Mouse (Mus musculus): Measurements from ENCODE around the gene Syt9.

The Syt9 gene

DNA sequence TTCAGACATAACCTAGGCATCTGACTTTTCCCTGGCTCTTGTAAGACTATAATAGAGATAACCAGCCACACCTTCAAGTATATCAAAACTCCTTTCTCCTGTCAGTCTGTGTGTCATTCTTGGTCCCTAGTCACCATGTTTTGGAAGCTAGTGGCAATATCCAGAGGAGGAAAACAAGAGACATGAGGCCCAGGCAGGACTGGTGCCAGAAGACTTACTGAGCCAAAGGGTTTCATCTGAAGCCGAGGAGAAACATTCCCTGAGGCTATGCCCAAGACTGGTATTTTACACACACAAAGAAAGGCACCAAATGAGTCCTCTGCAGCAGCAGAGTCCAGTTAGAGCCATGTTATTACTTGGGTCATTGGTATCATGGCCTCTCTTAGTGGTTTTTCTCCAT lies 174.5 kb downstream of the Syt9 start:
- DNase-seq (ENCODE audit: low spot score) = peak; percentile 3

DNA sequence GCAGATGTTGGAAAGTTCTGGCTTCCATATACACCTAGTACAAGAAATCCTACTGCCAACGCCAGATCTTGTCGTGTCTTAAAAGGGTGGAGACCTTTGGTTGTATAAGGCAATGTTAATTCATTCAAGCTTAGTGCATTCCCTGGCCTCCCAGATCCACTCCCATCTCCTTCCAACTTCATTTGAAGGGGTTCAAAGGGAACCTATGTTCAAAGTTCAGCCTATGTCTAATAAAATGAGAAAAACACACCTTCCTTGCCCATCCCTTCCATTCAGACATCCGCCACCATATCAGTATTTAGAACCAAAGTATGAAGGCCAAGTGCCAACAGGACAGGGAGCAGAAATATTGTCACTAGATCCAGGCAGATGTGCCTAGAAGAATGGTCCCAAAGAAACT lies 177.3 kb downstream of the Syt9 start:
- DNase-seq (ENCODE audit: low spot score) = no peak

DNA sequence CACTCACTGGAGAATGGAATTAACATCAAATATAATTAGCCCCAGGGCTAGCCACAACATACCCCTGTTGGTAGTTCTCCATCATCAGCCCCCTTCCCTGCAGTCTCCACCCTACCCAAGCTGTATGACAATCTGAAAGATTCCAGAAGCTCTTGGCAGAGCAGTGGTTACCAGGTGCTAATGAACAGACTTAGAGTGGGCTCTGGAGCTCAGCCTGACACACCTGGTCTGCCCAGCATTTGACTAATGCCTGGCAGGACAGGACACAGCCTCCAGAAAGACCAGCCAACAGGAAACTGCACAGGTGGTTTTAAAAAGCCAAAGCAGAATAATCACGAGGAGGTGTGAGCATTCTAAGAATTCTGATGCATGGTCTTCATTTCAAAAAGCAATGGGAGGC lies 182.9 kb downstream of the Syt9 start:
- DNase-seq (ENCODE audit: low spot score) = no peak

DNA sequence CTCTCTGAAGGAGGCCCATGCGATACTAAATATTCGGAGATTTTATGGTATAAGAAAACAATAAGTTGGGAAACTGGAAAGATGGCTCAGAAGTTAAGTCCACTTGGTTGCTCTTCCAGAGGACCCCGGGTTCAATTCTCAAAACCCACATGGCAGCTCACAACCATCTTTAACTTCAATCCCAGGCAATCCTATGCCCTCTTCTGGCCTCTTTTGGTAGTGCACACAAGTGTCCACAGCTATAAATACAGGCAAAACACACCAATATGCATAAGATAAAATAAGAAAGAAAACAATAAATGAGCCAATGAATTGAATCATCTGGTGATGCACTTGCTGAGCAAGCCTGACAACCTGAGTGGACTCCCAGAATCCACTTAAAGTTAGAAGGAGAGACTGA lies 185.4 kb downstream of the Syt9 start:
- DNase-seq (ENCODE audit: low spot score) = no peak

DNA sequence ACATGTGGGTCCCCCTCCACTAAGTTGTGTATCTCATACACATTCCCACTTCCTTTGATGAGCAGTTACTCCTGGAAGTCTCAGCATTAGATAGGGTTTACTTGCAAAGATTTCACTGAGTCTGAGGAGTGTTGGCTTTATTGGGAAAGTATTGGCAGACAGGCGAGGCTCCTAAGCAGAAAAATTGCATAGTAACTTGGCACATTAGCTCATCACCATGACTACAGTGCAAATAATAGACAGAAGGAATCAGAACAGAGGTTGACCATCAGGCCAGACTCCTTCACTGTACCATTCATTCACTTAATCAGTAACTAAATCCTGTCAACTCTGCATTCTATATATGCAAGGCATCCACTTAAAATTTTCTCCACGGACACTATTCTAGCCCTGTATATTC lies 190.1 kb downstream of the Syt9 start:
- peak; percentile 18 for DNase-seq (ENCODE audit: low spot score)

DNA sequence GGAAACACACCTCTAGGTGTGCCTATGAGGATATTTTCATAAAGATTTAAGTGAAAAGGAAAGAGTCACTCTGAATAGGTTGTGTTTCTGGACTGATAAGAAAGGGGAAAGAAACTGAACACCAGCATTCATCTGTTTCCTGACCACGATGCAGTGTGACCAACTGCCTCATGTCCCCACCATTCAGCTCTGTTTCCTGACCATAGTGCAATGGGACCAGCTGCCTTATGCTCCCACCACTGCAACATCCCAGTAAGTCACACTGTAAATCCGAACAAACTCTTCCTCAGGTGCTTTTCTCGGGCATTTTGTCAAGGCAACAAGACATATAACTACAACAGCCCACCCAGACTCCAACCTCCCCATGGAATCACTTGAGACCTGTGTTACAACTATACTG lies 191.1 kb downstream of the Syt9 start:
- DNase-seq (ENCODE audit: low spot score) = no peak

DNA sequence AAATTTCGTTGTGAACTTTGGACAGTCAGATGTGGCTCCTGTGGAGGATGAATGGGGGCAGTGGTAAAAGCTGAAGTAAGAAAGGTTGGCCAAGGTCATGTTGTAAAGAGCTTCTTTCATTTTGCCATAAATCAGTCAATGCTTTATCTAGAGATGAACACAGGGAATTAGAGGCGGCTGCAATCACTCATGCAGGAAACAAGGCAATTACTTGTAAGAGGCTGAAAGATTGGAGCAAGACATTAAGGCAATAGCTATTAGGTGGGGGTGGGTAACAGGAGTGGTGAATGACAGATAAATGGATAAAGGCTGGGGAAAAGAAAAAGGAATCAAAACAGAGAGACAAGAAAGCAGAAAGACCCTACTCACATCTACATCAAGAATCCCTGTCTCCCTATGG lies 193.2 kb downstream of the Syt9 start:
- no peak for DNase-seq (ENCODE audit: low spot score)

DNA sequence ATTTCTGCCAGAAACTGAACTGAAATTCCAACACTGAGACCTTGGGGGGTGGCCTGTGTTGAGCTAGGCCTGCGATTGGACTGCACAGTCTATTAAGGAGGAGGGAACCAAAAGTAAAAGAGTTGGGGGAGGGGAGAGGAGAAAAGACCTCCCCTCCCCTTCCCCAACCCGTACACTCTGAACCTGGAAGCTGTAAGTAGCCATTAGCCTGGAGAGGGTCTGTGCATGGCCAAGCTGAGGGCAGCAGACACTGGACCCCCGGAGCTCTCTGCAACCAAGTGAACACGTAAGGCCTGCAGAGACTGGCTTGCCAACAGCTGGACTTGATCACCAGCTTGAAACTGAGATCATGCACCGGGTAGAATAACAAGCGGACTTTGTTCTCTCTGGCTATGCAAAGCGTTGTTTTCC lies 196.7 kb downstream of the Syt9 start, which contains the start of gene Olfml1:
Gene Olfml1, plus strand, starts transcription at position 186 of the 411 bp plus-strand sequence.
- DNase-seq (ENCODE audit: low spot score) = no peak

DNA sequence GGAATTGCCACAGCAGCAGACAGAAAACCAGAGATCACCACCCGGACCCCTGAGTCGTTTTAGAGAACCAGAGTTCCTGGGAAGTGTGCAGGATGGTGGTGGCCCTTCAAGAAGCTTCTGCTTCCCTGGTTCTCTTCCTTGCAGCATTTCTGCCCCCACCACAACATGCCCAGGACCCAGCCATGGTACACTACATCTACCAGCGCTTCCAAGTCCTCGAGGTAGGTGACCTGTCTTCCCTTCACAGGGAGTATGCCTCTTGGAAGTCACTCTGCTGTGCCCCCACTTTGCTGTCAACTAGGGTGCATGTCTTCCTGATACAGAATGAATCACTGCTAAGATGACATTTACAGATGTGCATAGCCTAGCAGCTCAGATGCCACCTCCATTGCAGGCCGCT lies 197.1 kb downstream of the Syt9 start:
- DNase-seq (ENCODE audit: low spot score) = no peak

DNA sequence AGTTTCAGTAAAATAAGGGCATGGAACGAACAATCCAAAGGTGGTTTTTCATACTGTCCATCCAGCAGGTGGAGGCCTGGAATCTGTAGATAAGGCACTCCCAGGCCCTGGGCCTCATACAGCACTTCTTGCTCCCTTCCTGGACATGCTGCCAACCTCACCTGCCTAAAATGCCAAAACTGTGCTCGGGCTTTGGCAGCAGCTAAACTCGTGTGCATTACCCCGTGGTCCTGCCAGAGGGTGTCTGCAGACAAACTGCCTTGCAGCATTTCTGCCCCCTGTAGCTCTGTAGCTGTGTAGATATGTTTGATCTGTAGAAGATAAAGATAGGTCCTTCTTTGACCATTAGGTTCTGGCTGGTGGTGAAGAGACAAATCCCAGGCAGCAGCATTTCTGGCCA lies 198.4 kb downstream of the Syt9 start:
- DNase-seq (ENCODE audit: low spot score) = no peak

DNA sequence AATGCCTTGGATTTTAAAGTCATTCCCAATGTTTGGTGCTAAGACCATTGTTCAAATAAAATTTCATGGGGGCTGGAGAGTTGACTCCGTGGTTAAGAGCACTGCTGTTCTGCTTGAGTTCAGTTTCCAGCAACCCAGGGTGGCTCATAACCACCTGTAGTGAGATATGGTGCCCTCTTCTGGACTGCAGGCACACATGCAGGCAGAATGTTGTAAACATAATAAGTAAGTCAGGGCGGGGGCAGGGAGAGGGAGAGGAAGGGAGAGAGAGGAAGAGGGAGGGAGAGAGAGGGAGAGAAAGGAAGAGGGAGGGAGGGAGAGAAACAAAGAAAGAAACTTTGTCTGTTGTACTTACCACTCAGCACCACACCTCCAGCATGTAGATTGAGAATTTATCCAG lies 203.3 kb downstream of the Syt9 start:
- no peak for DNase-seq (ENCODE audit: low spot score)

DNA sequence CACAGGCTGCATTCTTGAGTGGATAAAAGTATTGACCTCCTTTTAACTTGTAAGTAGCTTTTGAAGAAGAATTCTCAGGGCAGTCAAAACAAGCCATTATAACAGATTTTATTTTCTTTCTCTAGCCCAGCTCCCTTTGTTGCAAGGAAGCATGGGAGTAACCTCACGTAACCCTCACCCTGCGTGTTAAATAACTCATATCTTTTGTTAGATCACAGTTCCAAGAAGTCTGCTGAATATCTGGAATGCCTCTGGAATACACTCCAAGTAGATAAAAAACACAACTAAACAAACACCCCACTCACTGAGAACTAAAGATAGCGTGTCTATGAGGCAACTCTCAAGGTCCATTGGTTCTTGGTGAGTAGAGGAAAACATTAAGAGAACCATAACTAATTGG lies 203.7 kb downstream of the Syt9 start:
- no peak for DNase-seq (ENCODE audit: low spot score)

DNA sequence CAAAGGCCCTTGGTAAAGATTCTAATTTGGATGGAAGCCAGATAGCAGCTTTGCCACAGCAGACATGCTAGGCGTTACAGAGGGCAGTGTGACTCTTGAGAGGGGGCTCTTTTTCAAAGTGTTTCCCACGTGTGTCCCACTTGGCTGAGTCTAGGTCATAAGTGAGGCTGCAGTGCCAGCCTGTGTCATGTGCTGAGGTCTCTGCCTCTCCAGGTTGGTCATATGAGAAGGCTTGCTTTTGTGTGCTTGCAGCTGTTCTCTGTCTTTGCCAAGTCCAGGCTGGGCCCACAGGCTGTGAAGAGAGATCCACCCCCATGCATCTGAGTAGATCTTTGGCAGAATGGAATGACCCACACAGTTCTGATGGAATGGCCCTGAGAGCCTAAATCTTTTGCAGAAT lies 222.1 kb downstream of the Syt9 start:
- no peak for DNase-seq (ENCODE audit: low spot score)

DNA sequence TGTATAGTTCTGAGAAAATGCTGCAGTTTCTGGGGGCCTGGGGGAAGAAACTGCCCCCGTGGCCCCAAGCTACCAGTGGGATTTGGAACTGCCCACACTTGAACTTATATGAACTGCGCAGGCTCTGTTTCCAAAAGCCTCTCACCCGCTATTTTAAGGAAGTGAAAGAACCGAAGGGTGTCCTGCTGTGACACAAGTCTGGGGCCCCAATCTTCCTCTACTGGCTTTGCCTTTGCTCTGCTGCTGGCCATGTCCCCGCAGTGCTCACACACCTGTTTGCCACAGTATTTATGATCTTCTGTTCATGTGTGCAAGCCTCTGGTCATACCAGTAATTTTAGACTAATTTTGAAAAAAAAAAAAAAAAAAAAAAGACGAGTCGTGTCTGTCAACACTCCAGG lies 223.4 kb downstream of the Syt9 start:
- no peak for DNase-seq (ENCODE audit: low spot score)

DNA sequence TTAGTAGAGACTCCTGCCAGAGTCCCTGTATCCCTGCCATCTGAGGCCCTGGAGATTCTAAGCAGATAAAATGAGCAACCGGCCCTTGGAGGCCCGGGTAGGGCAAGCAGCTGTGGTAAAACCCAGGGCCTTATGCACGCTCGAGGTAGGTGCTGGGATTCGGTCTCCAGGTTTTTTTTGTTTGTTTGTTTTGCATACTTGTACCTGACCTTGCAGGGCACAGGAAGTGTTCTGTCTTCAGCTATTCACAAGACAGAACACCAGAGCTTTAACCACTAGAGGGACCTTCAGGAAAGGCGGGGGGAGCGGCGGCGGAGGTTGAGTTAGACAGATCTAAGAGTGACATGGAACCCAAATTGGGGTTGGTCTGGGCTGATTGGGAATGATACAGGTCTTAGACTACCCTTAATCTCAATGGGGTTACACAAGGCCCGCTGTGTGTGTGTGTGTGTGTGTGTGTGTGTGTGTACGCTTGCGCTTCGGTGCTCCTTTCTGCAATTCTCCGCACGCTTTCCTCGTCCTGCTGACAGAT lies 223.9 kb downstream of the Syt9 start:
- no peak for DNase-seq (ENCODE audit: low spot score)

DNA sequence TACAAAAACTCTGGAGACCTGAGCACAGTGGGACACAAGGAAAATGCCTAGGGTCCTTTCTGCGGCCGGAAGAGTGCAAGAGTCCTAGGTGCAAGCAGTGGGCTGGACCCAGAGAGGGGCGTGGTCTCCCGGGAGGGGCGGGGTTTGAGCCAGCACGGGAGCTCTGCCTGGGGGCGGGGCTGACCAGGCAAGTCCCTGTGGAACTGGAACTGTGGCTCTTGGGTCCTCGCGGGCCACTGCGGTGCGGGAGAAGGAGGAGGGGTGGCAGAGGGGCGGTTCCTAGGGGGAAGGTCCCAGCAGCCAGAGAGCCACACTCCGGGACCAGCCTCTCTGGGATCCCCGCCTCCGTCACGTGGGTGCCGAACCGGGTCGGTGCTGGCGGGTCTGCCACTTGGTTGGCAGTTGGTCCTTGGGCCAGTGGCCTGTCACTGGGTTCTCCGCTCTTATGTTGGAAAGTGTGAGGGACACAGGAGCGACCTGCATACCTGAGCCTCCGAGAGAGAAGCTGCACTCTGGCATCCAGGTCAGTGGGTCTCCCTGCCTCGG lies 224.4 kb downstream of the Syt9 start, which contains the start of gene Ppfibp2:
Gene Ppfibp2, plus strand, starts transcription at position 351 of the 546 bp plus-strand sequence.
- no peak for DNase-seq (ENCODE audit: low spot score)

DNA sequence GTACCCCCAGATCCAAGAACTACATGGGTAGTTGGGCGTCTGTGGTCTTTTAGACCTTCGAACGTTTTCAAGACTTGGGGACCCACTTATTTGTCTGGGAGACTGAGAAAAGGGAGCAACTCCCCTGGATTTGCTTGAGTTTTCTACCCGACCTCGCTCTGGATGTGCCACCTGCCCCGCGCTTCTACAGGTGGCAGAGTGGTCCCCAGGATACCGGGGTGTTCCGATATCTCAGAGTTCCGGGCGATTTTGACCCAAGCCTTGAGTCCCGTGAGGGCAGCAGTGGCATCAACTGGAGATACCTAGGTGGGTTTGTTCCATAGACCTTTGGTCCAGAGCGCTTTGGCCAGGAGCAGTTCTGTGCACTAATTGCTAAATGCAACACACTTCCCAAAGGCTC lies 224.9 kb downstream of the Syt9 start:
- DNase-seq (ENCODE audit: low spot score) = no peak

DNA sequence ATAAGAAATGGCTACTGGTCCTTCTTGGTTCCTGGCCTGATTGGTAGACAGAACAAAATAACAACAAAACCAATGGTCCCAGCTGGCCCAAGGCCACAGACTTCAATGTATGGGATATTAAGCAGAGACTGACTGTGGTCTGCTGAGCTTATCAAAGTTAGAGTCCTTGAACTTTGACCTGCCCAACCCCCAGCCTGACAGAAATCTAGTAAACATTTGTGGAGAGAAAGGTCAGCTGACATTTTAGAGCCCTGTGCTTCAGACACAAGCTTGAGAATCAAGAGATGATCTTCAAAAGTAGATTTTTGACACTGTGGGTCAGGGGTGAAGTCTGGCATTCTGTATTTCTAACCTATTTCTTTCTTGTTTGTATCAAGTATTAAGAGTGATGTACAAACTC lies 226.2 kb downstream of the Syt9 start:
- DNase-seq (ENCODE audit: low spot score) = no peak

DNA sequence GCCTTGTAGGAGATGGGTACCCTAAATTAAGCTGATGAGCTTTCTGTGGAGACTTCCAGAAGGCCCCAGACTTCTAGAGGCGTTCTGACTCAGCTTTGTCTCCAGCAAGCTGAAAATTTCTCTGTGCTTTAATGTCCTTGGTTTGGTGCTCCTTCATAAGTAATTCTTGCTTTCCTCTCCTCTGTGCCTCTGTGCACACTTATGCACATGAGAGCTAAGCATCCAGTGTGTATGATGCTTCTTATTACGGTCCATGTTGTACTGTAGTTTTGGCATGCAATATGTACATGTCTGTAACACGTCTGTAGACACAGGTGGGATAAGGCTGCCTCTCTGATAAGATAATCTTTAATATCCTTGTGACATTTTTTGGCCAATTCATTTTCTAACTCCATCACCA lies 227.4 kb downstream of the Syt9 start:
- no peak for DNase-seq (ENCODE audit: low spot score)
